Mouse (Mus musculus) c-Kit-positive CD71-negative TER-119-negative erythroid progenitor cells, embryonic 14.5 days (primary cell): ENCODE measurements around the gene Tktl1.
A peak's percentile ranks its signal among the peaks of the same experiment; 100 is the strongest.
"Not testable (repeated sequence)": the region's sequence is repeated elsewhere in the genome, so short reads cannot be mapped to it uniquely, and the experiment has no call there.

Experiments used
- DNase-seq: peaks from one replicate; pipeline ENCODE4 v3.0.0-alpha.2; 2013; ENCODE audit warnings: low read depth

Tktl1 gene

GRCm38 (mm10) chrX:74176959-74177358 lies at the start of gene Tktl1:
Gene Tktl1, plus strand, starts transcription at chrX:74177259.
- no peak for DNase-seq

GRCm38 (mm10) chrX:74135263-74135662 lies 41.8 kb upstream of the Tktl1 start, which contains the start of gene Mecp2:
Gene Mecp2, minus strand, starts transcription at chrX:74135363.
- DNase-seq: not testable (repeated sequence)

- no peak for DNase-seq
Measured at GRCm38 (mm10) chrX:74167738-74168137, 9.3 kb upstream of the Tktl1 start, which contains the start of gene Tex28. Gene Tex28, minus strand, starts transcription at chrX:74167838.

GRCm38 (mm10) chrX:74203556-74203955 lies 26.5 kb downstream of the Tktl1 start:
- DNase-seq: no peak

- DNase-seq: no peak
Measured at GRCm38 (mm10) chrX:74218496-74218895, 41.4 kb downstream of the Tktl1 start.

GRCm38 (mm10) chrX:74219449-74219848 lies 42.4 kb downstream of the Tktl1 start:
- DNase-seq: no peak

GRCm38 (mm10) chrX:74220099-74220498 lies 43.0 kb downstream of the Tktl1 start:
- not testable (repeated sequence) for DNase-seq

GRCm38 (mm10) chrX:74230038-74230437 lies 53.0 kb downstream of the Tktl1 start:
- DNase-seq: no peak

GRCm38 (mm10) chrX:74233196-74233595 lies 56.1 kb downstream of the Tktl1 start:
- DNase-seq: no peak

GRCm38 (mm10) chrX:74240332-74240731 lies 63.3 kb downstream of the Tktl1 start:
- no peak for DNase-seq

- no peak for DNase-seq
Measured at GRCm38 (mm10) chrX:74243396-74243795, 66.3 kb downstream of the Tktl1 start.

- DNase-seq: peak; percentile 58
Measured at GRCm38 (mm10) chrX:74243807-74244206, 66.7 kb downstream of the Tktl1 start.

GRCm38 (mm10) chrX:74244614-74245083 lies 67.6 kb downstream of the Tktl1 start:
- DNase-seq: no peak

GRCm38 (mm10) chrX:74245107-74245506 lies 68.0 kb downstream of the Tktl1 start:
- DNase-seq: no peak

GRCm38 (mm10) chrX:74245687-74246086 lies 68.6 kb downstream of the Tktl1 start:
- no peak for DNase-seq

- DNase-seq: peak; percentile 74
Measured at GRCm38 (mm10) chrX:74246213-74246681, 69.2 kb downstream of the Tktl1 start.

- DNase-seq: no peak
Measured at GRCm38 (mm10) chrX:74246693-74247092, 69.6 kb downstream of the Tktl1 start.

GRCm38 (mm10) chrX:74248651-74249050 lies 71.6 kb downstream of the Tktl1 start:
- DNase-seq: no peak

- DNase-seq: no peak
Measured at GRCm38 (mm10) chrX:74249615-74250014, 72.6 kb downstream of the Tktl1 start, which contains the start of gene Flna. Gene Flna, minus strand, starts transcription at chrX:74249820.

- DNase-seq: peak; percentile 72
Measured at GRCm38 (mm10) chrX:74254153-74254887, 77.3 kb downstream of the Tktl1 start, which contains the start of gene Emd. Gene Emd, plus strand, starts transcription at chrX:74254687.

GRCm38 (mm10) chrX:74254888-74255565 lies 78.0 kb downstream of the Tktl1 start:
- no peak for DNase-seq

- DNase-seq: no peak
Measured at GRCm38 (mm10) chrX:74257746-74258145, 80.7 kb downstream of the Tktl1 start.
